Mouse (Mus musculus) kidney, adult 2 months (tissue): ENCODE measurements at regions not wholly inside any gene's neighbourhood (a gene's known extent, or its start where the extent isn't known, plus 50 kb on each side); places are given as distances from the start of the nearest gene placed in this dataset.

Experiments used
- CTCF ChIP-seq: fragments of 200-500 bp; conservative IDR thresholded peaks from 2 replicates; pipeline ENCODE4 v1.5.1; 2011; ENCODE audit warnings: low read depth, mild to moderate bottlenecking, control low read depth, low read length, moderate library complexity, mixed read lengths; ENCODE audit not compliant: insufficient read depth, insufficient read length
- POLR2A ChIP-seq: fragments of 200-500 bp; IDR thresholded peaks from one replicate; pipeline ENCODE4 v1.6.1; 2011; ENCODE audit warnings: low read depth, low read length, control low read depth

GRCm38 (mm10) chr4:12541508-12541907 is 369.7 kb upstream of the Fam92a start:
- no peak for TF ChIP-seq CTCF
- TF ChIP-seq POLR2A = no peak
